Comparison of ENCODE assay signal across 8 mouse cellular contexts in the genomic region with DNA sequence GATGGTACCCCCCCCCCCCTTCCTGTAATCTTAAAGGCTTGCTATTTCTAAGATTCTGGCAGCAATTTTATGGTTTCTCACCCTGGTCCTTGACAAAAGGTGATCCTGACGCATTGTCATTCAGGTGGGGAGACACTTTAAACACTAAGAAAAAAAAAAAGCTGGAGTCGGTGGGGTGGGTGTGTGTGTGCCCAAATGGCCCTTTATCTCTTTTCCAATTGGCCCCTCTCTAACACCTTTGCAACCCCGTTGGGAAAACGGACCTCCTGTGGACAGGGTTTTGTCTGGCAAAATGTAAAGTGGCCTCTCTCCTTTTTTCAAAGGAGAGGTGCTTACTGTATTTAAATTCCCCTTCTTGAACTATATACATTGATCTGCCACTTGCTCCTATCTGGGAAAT. TPM values are rescaled to one million over a fixed set of nuclear protein-coding genes. Genes with fewer than 3 reads are reported as not detected.
DNase-seq lines count a peak whose midpoint lies in the region; ATAC-seq and TF ChIP-seq lines count a peak whose summit lies in the region.
"Had no signal": no experiment of that assay in that cellular context is flagged by ENCODE, and none has a peak within 500 bp of the region (broad histone marks: within the 10 kb centered on the region; RNA-seq: fewer than 3 reads in every experiment).

No protein-coding gene starts in this region.

- 0 out of 2 replicates have a peak overlapping the region, but pooled peaks have one; percentile 69 for H3K4me2 ChIP-seq in liver, embryonic 12.5 days
- H3K4me2 ChIP-seq in liver, postnatal 0 days (ENCODE audit: low read depth, low read length): no peak overlapping the region
- peak overlapping the region; percentile 82 for H3K4me2 ChIP-seq in forebrain, embryonic 12.5 days
- peak overlapping the region; percentile 96 for H3K4me2 ChIP-seq in intestine, postnatal 0 days (replicated peaks; ENCODE audit: low read depth)
- peak overlapping the region; percentile 75 for H3K4me2 ChIP-seq in stomach, embryonic 14.5 days (replicated peaks; ENCODE audit: low read depth, low read length)

- no peak for ATAC-seq in liver, embryonic 12.5 days
- ATAC-seq in liver, postnatal 0 days: no peak
- no peak for ATAC-seq in forebrain, embryonic 12.5 days (ENCODE audit: low FRiP score)
- ATAC-seq in intestine, postnatal 0 days: no peak
- ATAC-seq in stomach, embryonic 14.5 days (ENCODE audit: insufficient number of reproducible peaks, insufficient read depth, low FRiP score, low read depth): no peak
- no peak for ATAC-seq in erythroblast, adult 5-6 weeks (replicated peaks; ENCODE audit: low FRiP score, poor library complexity, severe bottlenecking)
- ATAC-seq: inflammation-experienced regulatory T-cells, adult 6 months had no signal

- H3K4me3 ChIP-seq in liver, embryonic 12.5 days: no peak overlapping the region
- H3K4me3 ChIP-seq in liver, postnatal 0 days (ENCODE audit: low read depth, low read length): no peak overlapping the region
- peak overlapping the region; percentile 90 for H3K4me3 ChIP-seq in forebrain, embryonic 12.5 days (replicated peaks)
- H3K4me3 ChIP-seq in intestine, postnatal 0 days (ENCODE audit: low read depth, low read length): peak overlapping the region; percentile 76
- H3K4me3 ChIP-seq in stomach, embryonic 14.5 days (ENCODE audit: low read depth, low read length): peak overlapping the region; percentile 94

- H3K4me1 ChIP-seq in liver, embryonic 12.5 days: no peaks in the 10 kb centered on the region
- H3K4me1 ChIP-seq in liver, postnatal 0 days (ENCODE audit: insufficient read depth): peaks cover 7% of the 10 kb centered on the region; the same call in 1 of the 2 replicates
- peaks cover 39% of the 10 kb centered on the region for H3K4me1 ChIP-seq in forebrain, embryonic 12.5 days
- H3K4me1 ChIP-seq in intestine, postnatal 0 days (replicated peaks; ENCODE audit: control insufficient read depth, insufficient read depth, low read length): no peaks in the 10 kb centered on the region
- peaks cover 18% of the 10 kb centered on the region for H3K4me1 ChIP-seq in stomach, embryonic 14.5 days (ENCODE audit: control insufficient read depth, insufficient read depth, low read length)

- TF ChIP-seq EP300 in liver, postnatal 0 days (IDR thresholded peaks at IDR 0.05; ENCODE audit: low read depth): no peak

- 19% methylated on average over 4 of the region's 4 CpGs for WGBS in liver, embryonic 12.5 days (ENCODE audit: insufficient replicate concordance)
- 30% methylated on average over 4 of the region's 4 CpGs for WGBS in liver, postnatal 0 days (ENCODE audit: insufficient replicate concordance)
- WGBS in forebrain, embryonic 12.5 days: 8% methylated on average over 4 of the region's 4 CpGs
- whole genome bisulfite sequencing in intestine, postnatal 0 days: 39% methylated on average over 4 of the region's 4 CpGs
- 27% methylated on average over 4 of the region's 4 CpGs for WGBS in stomach, embryonic 14.5 days

- no peaks in the 10 kb centered on the region for H3K9me3 ChIP-seq in liver, embryonic 12.5 days (replicated peaks)
- no peaks in the 10 kb centered on the region for H3K9me3 ChIP-seq in liver, postnatal 0 days (ENCODE audit: low read length)
- H3K9me3 ChIP-seq in forebrain, embryonic 12.5 days: no peaks in the 10 kb centered on the region
- no peaks in the 10 kb centered on the region for H3K9me3 ChIP-seq in intestine, postnatal 0 days (ENCODE audit: control insufficient read depth)
- no peaks in the 10 kb centered on the region for H3K9me3 ChIP-seq in stomach, embryonic 14.5 days (ENCODE audit: control insufficient read depth, low read depth, low read length)

- no peak overlapping the region for H3K27ac ChIP-seq in liver, embryonic 12.5 days
- H3K27ac ChIP-seq in liver, postnatal 0 days (ENCODE audit: low read depth): no peak overlapping the region
- no peak overlapping the region for H3K27ac ChIP-seq in forebrain, embryonic 12.5 days
- no peak overlapping the region for H3K27ac ChIP-seq in intestine, postnatal 0 days (ENCODE audit: low read depth, low read length)
- H3K27ac ChIP-seq in stomach, embryonic 14.5 days (ENCODE audit: low read length): no peak overlapping the region

- no peak for DNase-seq in liver, postnatal 0 days
- no peak for DNase-seq in right cerebral cortex, postnatal 14 days

- H3K36me3 ChIP-seq in liver, embryonic 12.5 days: no peaks in the 10 kb centered on the region
- H3K36me3 ChIP-seq in liver, postnatal 0 days (replicated peaks; ENCODE audit: insufficient read depth, low read length): no peaks in the 10 kb centered on the region
- 0 out of 2 replicates have a peak, but pooled peaks cover 2% of the 10 kb centered on the region for H3K36me3 ChIP-seq in forebrain, embryonic 12.5 days (replicated peaks)
- H3K36me3 ChIP-seq in intestine, postnatal 0 days (ENCODE audit: control insufficient read depth, insufficient read depth): no peaks in the 10 kb centered on the region; the same call in 1 of the 2 replicates
- H3K36me3 ChIP-seq in stomach, embryonic 14.5 days (ENCODE audit: control insufficient read depth, insufficient read depth, low read length): no peaks in the 10 kb centered on the region

- no peak for TF ChIP-seq CTCF in liver, postnatal 0 days (IDR thresholded peaks at IDR 0.05; ENCODE audit: low read depth)
- no peak for TF ChIP-seq CTCF in intestine, postnatal 0 days (IDR thresholded peaks at IDR 0.05; ENCODE audit: low read depth)

- H3K9ac ChIP-seq in liver, embryonic 12.5 days: no peak overlapping the region
- no peak overlapping the region for H3K9ac ChIP-seq in liver, postnatal 0 days (replicated peaks)
- H3K9ac ChIP-seq in forebrain, embryonic 12.5 days: peak overlapping the region; percentile 97
- no peak overlapping the region for H3K9ac ChIP-seq in intestine, postnatal 0 days (ENCODE audit: low read depth, low read length)
- no peak overlapping the region; the same call in 1 of the 2 replicates for H3K9ac ChIP-seq in stomach, embryonic 14.5 days (replicated peaks; ENCODE audit: low read depth, low read length)

- peaks cover 76% of the 10 kb centered on the region for H3K27me3 ChIP-seq in liver, embryonic 12.5 days (replicated peaks)
- H3K27me3 ChIP-seq in liver, postnatal 0 days (ENCODE audit: insufficient read depth, low read length): peaks cover 41% of the 10 kb centered on the region
- H3K27me3 ChIP-seq in forebrain, embryonic 12.5 days: peaks cover 7% of the 10 kb centered on the region; the same call in 1 of the 2 replicates
- H3K27me3 ChIP-seq in intestine, postnatal 0 days (replicated peaks; ENCODE audit: control insufficient read depth, insufficient read depth, low read length): no peaks in the 10 kb centered on the region
- H3K27me3 ChIP-seq in stomach, embryonic 14.5 days (ENCODE audit: control insufficient read depth, insufficient read depth, low read length): no peaks in the 10 kb centered on the region

RNA-seq across cellular contexts. Expression of gene Cachd1, which starts 2.5 kb away (rescaled TPM):
- 6.1 and 7.4 TPM in 2 replicates for polyA plus RNA-seq in liver, embryonic 12.5 days (2016; fragmentation: Nextera tagmentation; extraction: Ambion mirVana)
- polyA plus RNA-seq in liver, postnatal 0 days (2015; fragmentation: Nextera tagmentation; extraction: Ambion mirVana): 4.0 and 4.2 TPM in 2 replicates
- polyA plus RNA-seq in forebrain, embryonic 12.5 days (2016; fragmentation: Nextera tagmentation; extraction: Ambion mirVana): 28.8 and 39.6 TPM in 2 replicates
- 8.2 and 9.1 TPM in 2 replicates for polyA plus RNA-seq in intestine, postnatal 0 days (2015; fragmentation: Nextera tagmentation; extraction: Ambion mirVana)
- 17.9 and 19.5 TPM in 2 replicates for polyA plus RNA-seq in stomach, embryonic 14.5 days (2014; fragmentation: Nextera tagmentation; extraction: Ambion mirVana)
- total RNA-seq in erythroblast, adult 5-6 weeks (2015; ENCODE audit: low replicate concordance): 85.7 and 130 TPM in 2 replicates
- total RNA-seq in erythroblast, adult 5-6 weeks (2017; ENCODE audit: low replicate concordance): 39.9 and 49.1 TPM in 2 replicates
- polyA plus RNA-seq: inflammation-experienced regulatory T-cells, adult 6 months had no signal

Comparison
In these comparisons a context has a peak if more than half of its experiments do, and no peak if none do; other contexts are left out.
1. H3K4me3 ChIP-seq: peak in forebrain, embryonic 12.5 days (single experiment), intestine, postnatal 0 days (single experiment) and stomach, embryonic 14.5 days (single experiment); none in liver, embryonic 12.5 days (single experiment) and liver, postnatal 0 days (single experiment).